Mouse (Mus musculus) small intestine, adult 2 months (tissue): ENCODE data around the gene Ephb1. TPM values are rescaled to one million over a fixed set of nuclear protein-coding genes. Genes with fewer than 3 reads are reported as not detected.

Experiments
- H3K27ac ChIP-seq: fragments of 200-500 bp; 2 replicates; pipeline ENCODE4 v1.5.1; 2012; ENCODE audit warnings: low read depth, low read length, control low read depth, inconsistent platforms; ENCODE audit not compliant: insufficient read depth
- H3K27me3 ChIP-seq: fragments of 200-500 bp; 2 replicates; pipeline ENCODE4 v1.6.1; 2012; ENCODE audit warnings: mild to moderate bottlenecking, moderate library complexity, low read length, inconsistent platforms; ENCODE audit not compliant: control insufficient read depth, insufficient read depth
- H3K36me3 ChIP-seq: fragments of 200-500 bp; 2 replicates; pipeline ENCODE4 v1.6.1; 2012; ENCODE audit warnings: mild to moderate bottlenecking, low read length, control low read depth, inconsistent platforms; ENCODE audit not compliant: control insufficient read depth, insufficient read depth
- H3K4me1 ChIP-seq: fragments of 200-500 bp; 2 replicates; pipeline ENCODE4 v1.6.1; 2012; ENCODE audit warnings: low read length, inconsistent platforms, mixed read lengths; ENCODE audit not compliant: control insufficient read depth, insufficient read depth, insufficient read length
- H3K4me3 ChIP-seq: fragments of 200-500 bp; 2 replicates; pipeline ENCODE4 v1.5.1; 2012; ENCODE audit warnings: low read depth, mild to moderate bottlenecking, control low read depth, inconsistent platforms, low read length, moderate library complexity
- CTCF ChIP-seq: fragments of 200-500 bp; IDR thresholded peaks from 2 replicates; pipeline ENCODE4 v1.5.1; 2012; ENCODE audit warnings: low read depth, mild to moderate bottlenecking, control low read depth, inconsistent platforms, low read length, moderate library complexity, mixed read lengths; ENCODE audit not compliant: insufficient replicate concordance, insufficient read length; ENCODE audit errors: extremely low read depth
- POLR2A ChIP-seq: fragments of 200-500 bp; IDR thresholded peaks from 2 replicates; pipeline ENCODE4 v1.6.1; 2012; ENCODE audit warnings: low read depth, mild to moderate bottlenecking, control low read depth, inconsistent platforms, low read length, moderate library complexity
- WGBS: fragments of 180-500 bp; shearing (Covaris S2); methylation state at CpG from one replicate; pipeline ENCODE4 v1.1.7; 2018; 5-methylcytosine and 5-hydroxymethylcytosine counted together
- polyA plus RNA-seq: library from polyadenylated mRNA; depleted of rRNA; stranded (reverse); fragments of >200 nt; gene quantifications from 2 replicates; pipeline ENCODE4 v1.2.3, GENCODE M21; 2012

The Ephb1 gene
- polyA plus RNA-seq, 1 experiment: 1.0 TPM

GRCm38 (mm10) chr9:102352186-102353055 lies 2.1 kb downstream of the Ephb1 start:
- H3K36me3 ChIP-seq: no peaks in the 10 kb centered on the region
- TF ChIP-seq POLR2A: no peak
- TF ChIP-seq CTCF: no peak
- peaks cover 28% of the 10 kb centered on the region for H3K27me3 ChIP-seq
- peak overlapping the region; percentile 18 for H3K4me3 ChIP-seq
- peaks cover 4% of the 10 kb centered on the region for H3K4me1 ChIP-seq
- no peak overlapping the region for H3K27ac ChIP-seq
- WGBS: 7% methylated on average over 30 of the region's 30 CpGs

- WGBS: 11% methylated on average over 10 of the region's 10 CpGs
- Histone ChIP-seq H3K36me3 (no peaks in the 10 kb centered on the region), H3K27me3 (peaks cover 28% of the 10 kb centered on the region), H3K4me1 (peaks cover 4% of the 10 kb centered on the region), H3K4me3 (no peak overlapping the region), H3K27ac (no peak overlapping the region)
- TF ChIP-seq CTCF (no peak), POLR2A (no peak)
These were observed 2.8 kb downstream of the Ephb1 start for GRCm38 (mm10) chr9:102351721-102352120.

GRCm38 (mm10) chr9:102351221-102351620 lies 3.3 kb downstream of the Ephb1 start:
- Histone ChIP-seq H3K27ac (no peak overlapping the region), H3K27me3 (peaks cover 28% of the 10 kb centered on the region), H3K4me3 (no peak overlapping the region), H3K4me1 (peaks cover 4% of the 10 kb centered on the region), H3K36me3 (no peaks in the 10 kb centered on the region)
- WGBS: 48% methylated on average over 5 of the region's 5 CpGs
- TF ChIP-seq POLR2A (no peak), CTCF (no peak)

- 77% methylated on average over 6 of the region's 6 CpGs for WGBS
- peaks cover 4% of the 10 kb centered on the region for H3K4me1 ChIP-seq
- H3K27me3 ChIP-seq: peaks cover 28% of the 10 kb centered on the region
These were observed 3.8 kb downstream of the Ephb1 start for GRCm38 (mm10) chr9:102350696-102351095.

GRCm38 (mm10) chr9:102350076-102350475 lies 4.4 kb downstream of the Ephb1 start:
- WGBS: 63% methylated on average over 6 of the region's 6 CpGs
- H3K36me3 ChIP-seq: no peaks in the 10 kb centered on the region
- H3K4me1 ChIP-seq: peaks cover 4% of the 10 kb centered on the region
- H3K27ac ChIP-seq: no peak overlapping the region
- no peak overlapping the region for H3K4me3 ChIP-seq
- TF ChIP-seq CTCF (no peak), POLR2A (no peak)
- peaks cover 28% of the 10 kb centered on the region for H3K27me3 ChIP-seq

More at GRCm38 (mm10) chr9:102350696-102351095, 3.8 kb downstream of the Ephb1 start:
- Histone ChIP-seq H3K4me3 (no peak overlapping the region), H3K36me3 (no peaks in the 10 kb centered on the region), H3K27ac (no peak overlapping the region)
- no peak for TF ChIP-seq CTCF
- TF ChIP-seq POLR2A: no peak

- Histone ChIP-seq H3K4me3 (no peak overlapping the region), H3K36me3 (no peaks in the 10 kb centered on the region), H3K4me1 (no peaks in the 10 kb centered on the region), H3K27ac (no peak overlapping the region), H3K27me3 (peaks cover 2% of the 10 kb centered on the region; the same call in 1 of the 2 replicates)
- 90% methylated on average over 3 of the region's 3 CpGs for WGBS
- no peak for TF ChIP-seq POLR2A
- no peak for TF ChIP-seq CTCF
These were observed 7.7 kb downstream of the Ephb1 start for GRCm38 (mm10) chr9:102346801-102347200.

GRCm38 (mm10) chr9:102345474-102345873 lies 9.0 kb downstream of the Ephb1 start:
- WGBS: 50% methylated on average over 6 of the region's 6 CpGs
- no peak overlapping the region for H3K27ac ChIP-seq
- no peak for TF ChIP-seq POLR2A
- TF ChIP-seq CTCF: no peak
- no peaks in the 10 kb centered on the region for H3K4me1 ChIP-seq
- no peaks in the 10 kb centered on the region for H3K36me3 ChIP-seq
- no peaks in the 10 kb centered on the region for H3K27me3 ChIP-seq
- H3K4me3 ChIP-seq: no peak overlapping the region
